Mouse (Mus musculus): ENCODE measurements at regions not wholly inside any gene's neighbourhood (a gene's known extent, or its start where the extent isn't known, plus 50 kb on each side); places are given as distances from the start of the nearest gene placed in this dataset.

DNA sequence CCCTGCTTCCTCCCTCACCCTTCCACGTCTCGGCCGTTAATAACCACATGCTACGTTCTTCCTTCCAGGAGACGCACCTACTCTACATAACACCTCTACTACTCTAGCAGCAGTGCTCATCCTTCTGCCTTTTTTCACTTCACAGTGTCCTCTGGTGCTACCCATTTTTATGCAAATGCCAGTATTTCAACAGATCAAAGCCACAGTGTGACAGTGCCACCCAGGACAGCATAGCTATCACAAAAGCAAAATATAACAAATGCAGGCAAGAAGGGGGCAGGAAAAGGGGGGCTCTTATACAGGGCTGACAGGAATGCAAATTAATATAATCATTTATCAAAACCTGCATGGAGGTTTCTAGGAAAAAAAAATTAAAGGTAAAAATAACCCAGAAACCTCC, 81.2 kb downstream of the Atp1a1 start:
- TF ChIP-seq POLR2A (IDR thresholded peaks at IDR 0.05; ENCODE audit: low read depth, low read length), result no peak
- no peak for TF ChIP-seq CTCF (IDR thresholded peaks at IDR 0.05; ENCODE audit: extremely low read depth, insufficient read length, insufficient replicate concordance, low read depth, low read length)

All from small intestine, adult 2 months (tissue).